Mouse (Mus musculus) stomach, postnatal 0 days (tissue): ENCODE results near the gene Rps6ka1.

Experiments
- CTCF ChIP-seq: IDR thresholded peaks from 2 replicates; pipeline ENCODE4 v1.5.1; 2016; ENCODE audit warnings: antibody characterized with exemption, low read depth, mild to moderate bottlenecking, moderate library complexity
- EP300 ChIP-seq: optimal IDR thresholded peaks from 2 replicates; pipeline ENCODE3; 2016; ENCODE audit warnings: antibody characterized with exemption

DNA sequence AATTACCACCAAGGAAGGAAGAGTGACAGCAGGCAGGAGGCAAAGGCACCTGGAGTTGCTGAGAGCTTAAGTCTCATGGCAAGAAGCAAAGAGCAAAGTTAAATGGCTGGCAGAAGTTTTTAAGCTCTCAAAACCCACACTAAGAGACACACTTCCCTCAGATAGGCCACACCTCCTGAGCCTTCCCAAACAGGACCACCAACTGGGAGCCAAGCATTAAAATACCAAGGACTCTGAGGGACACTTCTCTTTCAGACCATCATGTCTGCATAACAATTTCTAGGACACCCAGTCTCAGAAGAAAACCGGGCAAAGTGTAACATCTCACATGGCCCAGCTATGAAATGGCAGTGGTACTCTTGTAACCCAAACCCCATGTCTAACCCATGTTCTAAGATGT lies 9.4 kb upstream of the Rps6ka1 start:
- TF ChIP-seq CTCF (no peak), EP300 (no peak)
